Mouse (Mus musculus): ENCODE results near the gene Map2. TPM values are rescaled to one million over a fixed set of nuclear protein-coding genes. Genes with fewer than 3 reads are reported as not detected.

The Map2 gene
- polyA plus RNA-seq (2012; ENCODE audit: insufficient read depth, insufficient read length, low replicate concordance, missing spikeins): 412 and 635 TPM in 2 replicates

DNA sequence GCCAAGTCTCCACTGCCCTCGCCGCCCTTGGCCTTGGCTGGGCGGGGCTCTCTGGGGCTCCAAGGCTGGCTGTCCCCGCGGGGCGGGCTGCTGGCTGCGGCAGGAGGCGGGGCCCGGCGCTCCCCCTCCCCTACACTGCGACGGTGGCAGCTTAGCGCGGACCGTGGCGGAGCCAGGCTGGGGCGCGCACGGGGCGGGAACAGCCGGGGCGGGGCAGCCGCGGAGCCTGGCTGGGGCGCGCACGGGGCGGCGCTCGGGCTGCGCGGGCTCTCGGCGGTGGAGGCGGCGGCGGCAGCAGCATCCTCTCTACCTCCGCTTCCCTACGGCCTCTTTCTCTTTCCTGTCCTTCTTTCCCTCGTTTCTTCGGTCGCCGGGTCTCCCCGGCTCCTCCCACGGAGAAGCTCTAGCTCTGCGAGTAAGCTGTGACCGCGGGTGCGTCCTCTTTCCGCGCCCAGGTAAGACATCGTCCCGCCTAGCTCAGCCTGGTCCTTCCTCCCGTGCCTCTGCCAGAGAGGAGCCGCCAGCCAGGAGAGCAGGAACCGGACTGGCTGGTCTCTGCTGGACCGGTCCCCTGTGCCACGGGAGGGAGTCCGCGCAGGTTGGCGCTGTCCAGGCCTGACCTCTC, at the start of gene Map2:
TSS of gene Map2 (plus strand) at position 233 of the 625 bp plus-strand sequence.
- Histone ChIP-seq H3K4me3 (ENCODE audit: insufficient read depth, low read depth, low read length) (peak within 1 kb of the TSS; percentile 88), H3K4me1 (ENCODE audit: control insufficient read depth, insufficient read depth, low read length) (peaks cover 5% of the 10 kb centered on the region; the same call in 1 of the 2 replicates), H3K27ac (ENCODE audit: insufficient read depth, low read depth, low read length) (peak within 1 kb of the TSS; percentile 71)
- no peak for TF ChIP-seq CTCF (IDR thresholded peaks at IDR 0.05; ENCODE audit: insufficient read depth, low read depth, low read length)
- peak; percentile 83 for TF ChIP-seq POLR2A (IDR thresholded peaks at IDR 0.05; ENCODE audit: insufficient read depth, low read depth, low read length)
- under 1% methylated on average over 60 of the region's 61 CpGs for WGBS

DNA sequence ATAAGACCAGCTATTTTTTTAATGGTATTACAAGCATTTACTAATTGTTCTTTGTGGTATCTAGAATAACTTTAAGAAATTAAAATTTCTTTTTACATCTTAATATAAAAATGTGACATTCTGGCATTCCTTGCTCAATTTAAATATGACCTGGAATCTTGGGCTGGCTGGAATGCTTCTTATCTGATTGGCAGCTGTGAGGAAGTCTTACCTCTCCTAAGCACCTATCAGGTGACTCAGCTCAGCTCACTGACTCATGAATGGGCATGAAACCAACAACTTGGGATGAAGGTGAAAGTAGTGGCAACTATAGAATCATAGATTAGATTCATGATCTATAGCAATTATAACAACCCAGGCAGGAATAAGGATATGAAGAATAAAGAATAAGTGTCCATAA, 42.1 kb upstream of the Map2 start:
- Histone ChIP-seq H3K27ac (ENCODE audit: insufficient read depth, low read depth, low read length) (no peak overlapping the region), H3K4me1 (ENCODE audit: control insufficient read depth, insufficient read depth, low read length) (no peaks in the 10 kb centered on the region), H3K4me3 (ENCODE audit: insufficient read depth, low read depth, low read length) (no peak overlapping the region)
- TF ChIP-seq CTCF (IDR thresholded peaks at IDR 0.05; ENCODE audit: insufficient read depth, low read depth, low read length): no peak
- no peak for TF ChIP-seq POLR2A (IDR thresholded peaks at IDR 0.05; ENCODE audit: insufficient read depth, low read depth, low read length)

DNA sequence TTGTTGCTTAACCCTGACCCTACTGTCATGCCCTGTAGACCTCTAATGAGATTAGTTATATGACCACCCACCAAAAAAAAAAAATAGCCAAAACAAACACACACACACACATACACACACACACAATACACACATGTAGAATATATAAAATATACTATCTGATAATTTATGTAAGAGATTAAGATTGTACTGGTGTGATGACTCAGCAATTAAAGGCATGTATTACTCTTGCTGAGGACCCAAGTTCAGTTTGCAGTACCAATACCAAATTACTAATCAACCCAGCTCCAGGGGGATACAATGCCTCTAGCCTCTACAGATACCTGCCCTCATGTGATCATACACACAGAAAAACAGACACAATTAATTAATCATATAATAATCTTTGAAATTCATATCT, 39.7 kb upstream of the Map2 start:
- Histone ChIP-seq H3K4me1 (ENCODE audit: control insufficient read depth, insufficient read depth, low read length) (no peaks in the 10 kb centered on the region), H3K4me3 (ENCODE audit: insufficient read depth, low read depth, low read length) (no peak overlapping the region), H3K27ac (ENCODE audit: insufficient read depth, low read depth, low read length) (no peak overlapping the region)
- TF ChIP-seq CTCF (IDR thresholded peaks at IDR 0.05; ENCODE audit: insufficient read depth, low read depth, low read length) (no peak), POLR2A (IDR thresholded peaks at IDR 0.05; ENCODE audit: insufficient read depth, low read depth, low read length) (no peak)

DNA sequence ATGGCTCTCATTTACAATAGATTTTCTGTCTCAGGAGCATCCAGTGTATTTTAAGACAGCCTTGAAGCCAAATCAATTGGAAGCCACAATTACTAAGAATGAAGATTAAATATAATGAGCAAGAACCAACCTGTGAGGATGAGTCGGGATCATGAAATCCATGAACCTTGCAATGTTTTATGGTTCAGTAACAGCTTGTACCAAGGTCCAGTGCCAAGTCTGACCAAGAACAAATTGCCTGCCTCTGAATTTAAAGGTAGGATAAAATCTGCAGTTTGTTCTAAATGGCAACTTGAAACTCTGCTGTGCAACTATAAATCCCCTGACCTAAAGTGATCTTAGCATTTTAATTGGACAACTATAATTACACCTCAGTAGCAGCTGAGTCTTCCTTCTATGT, 34.4 kb upstream of the Map2 start:
- Histone ChIP-seq H3K27ac (ENCODE audit: insufficient read depth, low read depth, low read length) (no peak overlapping the region), H3K4me3 (ENCODE audit: insufficient read depth, low read depth, low read length) (no peak overlapping the region), H3K4me1 (ENCODE audit: control insufficient read depth, insufficient read depth, low read length) (no peaks in the 10 kb centered on the region)
- WGBS: 68% methylated on average over 1 of the region's 1 CpGs
- TF ChIP-seq POLR2A (IDR thresholded peaks at IDR 0.05; ENCODE audit: insufficient read depth, low read depth, low read length): no peak
- TF ChIP-seq CTCF (IDR thresholded peaks at IDR 0.05; ENCODE audit: insufficient read depth, low read depth, low read length): no peak

DNA sequence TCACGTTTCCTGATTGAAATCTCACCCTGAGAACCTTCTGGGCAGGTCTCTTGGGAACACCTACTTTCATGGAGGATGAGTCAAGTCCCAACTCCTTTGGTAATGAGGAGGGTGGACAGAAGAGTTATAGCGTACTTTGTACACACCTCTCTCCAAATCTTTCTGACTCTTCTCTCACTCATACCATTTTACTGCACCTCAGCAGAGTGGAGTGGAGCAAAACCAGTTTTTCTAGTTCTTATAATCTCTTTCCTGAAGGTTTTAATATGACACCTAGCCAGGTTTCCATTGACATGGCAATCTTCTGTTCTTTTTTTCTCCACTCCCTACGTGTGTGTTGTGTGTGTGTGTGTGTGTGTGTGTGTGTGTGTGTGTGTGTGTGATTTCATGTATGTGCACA, 29.9 kb upstream of the Map2 start:
- Histone ChIP-seq H3K27ac (ENCODE audit: insufficient read depth, low read depth, low read length) (no peak overlapping the region), H3K4me3 (ENCODE audit: insufficient read depth, low read depth, low read length) (no peak overlapping the region), H3K4me1 (ENCODE audit: control insufficient read depth, insufficient read depth, low read length) (no peaks in the 10 kb centered on the region)
- whole genome bisulfite sequencing: 89% methylated on average over 3 of the region's 3 CpGs
- TF ChIP-seq CTCF (IDR thresholded peaks at IDR 0.05; ENCODE audit: insufficient read depth, low read depth, low read length): no peak
- TF ChIP-seq POLR2A (IDR thresholded peaks at IDR 0.05; ENCODE audit: insufficient read depth, low read depth, low read length): no peak

DNA sequence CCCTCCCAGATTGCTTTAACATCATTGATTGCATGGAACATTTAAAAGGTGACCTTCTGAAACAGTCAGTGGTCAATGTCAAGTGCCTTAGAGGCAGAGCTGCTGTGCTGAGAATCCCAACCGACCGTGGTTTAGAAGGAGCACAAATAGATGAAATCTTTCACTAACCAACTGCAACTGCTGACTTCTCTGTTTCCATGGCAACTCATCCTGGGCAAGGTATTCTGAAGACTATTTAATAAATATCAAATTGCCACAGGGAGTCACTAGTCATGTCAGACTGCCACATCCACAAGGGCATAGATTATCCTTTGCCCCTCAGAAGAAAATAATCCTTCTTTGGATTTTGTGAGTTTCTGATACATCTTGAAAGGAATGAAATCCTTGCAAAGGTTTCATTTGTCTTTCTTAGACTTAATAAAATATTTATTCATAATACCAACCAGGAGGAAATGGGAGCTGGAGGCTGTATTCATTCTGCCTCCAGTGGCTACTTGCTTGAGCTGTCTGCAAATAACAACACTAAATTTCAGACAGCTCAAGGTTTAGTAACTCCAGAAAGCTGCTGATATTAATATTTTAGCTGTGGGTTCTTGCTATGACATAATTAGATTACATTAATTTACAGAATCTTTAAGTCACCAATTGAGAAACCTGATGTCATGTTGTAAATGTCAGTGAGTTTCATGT, 26.1 kb upstream of the Map2 start:
- 50% methylated on average over 2 of the region's 2 CpGs for whole genome bisulfite sequencing
- TF ChIP-seq CTCF (IDR thresholded peaks at IDR 0.05; ENCODE audit: insufficient read depth, low read depth, low read length) (no peak), POLR2A (IDR thresholded peaks at IDR 0.05; ENCODE audit: insufficient read depth, low read depth, low read length) (no peak)
- H3K27ac ChIP-seq (ENCODE audit: insufficient read depth, low read depth, low read length): no peak overlapping the region
- H3K4me1 ChIP-seq (ENCODE audit: control insufficient read depth, insufficient read depth, low read length): no peaks in the 10 kb centered on the region
- H3K4me3 ChIP-seq (ENCODE audit: insufficient read depth, low read depth, low read length): no peak overlapping the region

DNA sequence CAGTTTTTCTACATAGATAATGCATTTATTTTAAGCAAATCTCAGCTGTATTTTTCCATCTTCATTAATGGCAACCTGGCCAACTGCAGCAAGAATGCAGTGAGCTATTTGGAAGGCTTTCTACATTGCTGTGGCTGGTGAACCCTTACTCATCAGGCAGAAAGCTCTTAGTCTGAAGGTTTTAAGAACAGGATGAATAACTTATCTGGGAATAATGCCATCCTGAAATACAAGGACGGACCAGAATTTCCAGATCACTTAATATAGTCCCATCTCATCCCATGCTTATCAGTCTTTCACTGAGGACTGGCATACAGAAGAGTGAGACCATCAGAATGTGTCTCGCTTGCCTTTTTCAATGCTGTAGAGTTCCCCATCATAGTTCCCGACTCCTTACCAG, 24.3 kb upstream of the Map2 start:
- whole genome bisulfite sequencing: 68% methylated on average over 3 of the region's 3 CpGs
- no peak overlapping the region for H3K27ac ChIP-seq (ENCODE audit: insufficient read depth, low read depth, low read length)
- no peak overlapping the region for H3K4me3 ChIP-seq (ENCODE audit: insufficient read depth, low read depth, low read length)
- TF ChIP-seq POLR2A (IDR thresholded peaks at IDR 0.05; ENCODE audit: insufficient read depth, low read depth, low read length) (no peak), CTCF (IDR thresholded peaks at IDR 0.05; ENCODE audit: insufficient read depth, low read depth, low read length) (no peak)
- no peaks in the 10 kb centered on the region for H3K4me1 ChIP-seq (ENCODE audit: control insufficient read depth, insufficient read depth, low read length)

DNA sequence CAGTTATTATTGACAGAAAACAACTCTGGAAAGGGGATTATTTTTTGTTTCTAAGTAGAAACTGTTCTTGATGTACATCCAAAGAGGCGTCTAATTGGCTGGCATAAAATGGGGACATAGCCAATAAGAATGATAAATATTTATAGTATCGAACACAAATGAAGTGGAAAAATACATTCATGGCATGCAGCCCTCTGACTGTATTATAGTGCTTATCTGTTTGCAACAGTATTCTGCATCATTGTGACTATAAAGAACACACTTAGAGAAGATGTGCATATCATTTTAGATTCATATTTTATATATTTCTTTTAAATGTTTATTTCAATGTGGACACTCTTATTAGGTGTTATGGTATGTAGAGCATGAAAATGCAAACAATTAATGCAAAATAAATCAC, 17.9 kb upstream of the Map2 start:
- Histone ChIP-seq H3K4me1 (ENCODE audit: control insufficient read depth, insufficient read depth, low read length) (no peaks in the 10 kb centered on the region), H3K4me3 (ENCODE audit: insufficient read depth, low read depth, low read length) (no peak overlapping the region), H3K27ac (ENCODE audit: insufficient read depth, low read depth, low read length) (no peak overlapping the region)
- 53% methylated on average over 2 of the region's 2 CpGs for WGBS
- no peak for TF ChIP-seq CTCF (IDR thresholded peaks at IDR 0.05; ENCODE audit: insufficient read depth, low read depth, low read length)
- TF ChIP-seq POLR2A (IDR thresholded peaks at IDR 0.05; ENCODE audit: insufficient read depth, low read depth, low read length): no peak

DNA sequence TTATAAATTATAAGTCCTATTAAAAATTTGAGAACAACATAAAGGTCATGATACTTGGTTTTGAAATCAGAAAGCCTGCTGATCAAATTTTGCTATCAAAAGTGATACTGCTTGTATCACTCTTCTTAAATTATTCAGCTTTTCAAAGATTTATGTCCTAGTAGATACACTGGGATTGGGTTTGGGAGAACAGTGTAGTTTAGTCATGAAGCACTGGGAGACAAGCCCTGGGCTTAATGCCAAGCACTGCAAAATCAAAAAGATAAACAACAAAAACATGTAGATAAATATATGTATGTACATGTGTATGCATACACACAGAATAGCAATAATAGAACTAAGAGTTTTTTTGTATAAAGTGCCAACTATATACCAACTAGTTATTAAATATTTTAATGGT, 17.5 kb upstream of the Map2 start:
- TF ChIP-seq POLR2A (IDR thresholded peaks at IDR 0.05; ENCODE audit: insufficient read depth, low read depth, low read length) (no peak), CTCF (IDR thresholded peaks at IDR 0.05; ENCODE audit: insufficient read depth, low read depth, low read length) (no peak)
- no peak overlapping the region for H3K4me3 ChIP-seq (ENCODE audit: insufficient read depth, low read depth, low read length)
- no peaks in the 10 kb centered on the region for H3K4me1 ChIP-seq (ENCODE audit: control insufficient read depth, insufficient read depth, low read length)
- H3K27ac ChIP-seq (ENCODE audit: insufficient read depth, low read depth, low read length): no peak overlapping the region
